Mouse (Mus musculus) midbrain, embryonic 11.5 days (tissue): ENCODE data around the gene Rab2b. TPM values are rescaled to one million over a fixed set of nuclear protein-coding genes. Genes with fewer than 3 reads are reported as not detected.

Source experiments
- ATAC-seq: fragments of 200-750 bp; cut with Nextera tagmentation; 2 replicates; pipeline ENCODE4 v1.8.0; 2017; ENCODE audit warnings: moderate TSS enrichment, moderate library complexity; ENCODE audit not compliant: low FRiP score
- DNase-seq: peaks from one replicate; pipeline ENCODE4 v3.0.0; 2015; ENCODE audit warnings: low spot score; ENCODE audit errors: missing footprints
- H3K27ac ChIP-seq: fragments of 300-500 bp; sonication (generic); 2 replicates; pipeline ENCODE4 v1.5.1; 2014; ENCODE audit warnings: low read depth, low read length
- H3K27me3 ChIP-seq: fragments of 300-500 bp; sonication (generic); 2 replicates; pipeline ENCODE4 v1.6.1; 2014; ENCODE audit warnings: mild to moderate bottlenecking, low read length, moderate library complexity, mixed read lengths; ENCODE audit not compliant: control insufficient read depth, insufficient read depth
- H3K36me3 ChIP-seq: fragments of 300-500 bp; sonication (generic); 2 replicates; pipeline ENCODE4 v1.6.1; 2014; ENCODE audit warnings: mild to moderate bottlenecking, low read length, moderate library complexity, mixed read lengths; ENCODE audit not compliant: control insufficient read depth, insufficient read depth
- H3K4me1 ChIP-seq: fragments of 300-500 bp; sonication (generic); 2 replicates; pipeline ENCODE4 v1.6.1; 2014; ENCODE audit warnings: low read length; ENCODE audit not compliant: control insufficient read depth, insufficient read depth
- H3K4me2 ChIP-seq: fragments of 300-500 bp; sonication (generic); 2 replicates; pipeline ENCODE4 v1.6.1; 2014; ENCODE audit warnings: mild to moderate bottlenecking, moderate library complexity
- H3K4me3 ChIP-seq: fragments of 300-500 bp; sonication (generic); 2 replicates; pipeline ENCODE4 v1.5.1; 2014; ENCODE audit warnings: low read depth, low read length
- H3K9ac ChIP-seq: fragments of 300-500 bp; sonication (generic); 2 replicates; pipeline ENCODE4 v1.6.1; 2014; ENCODE audit warnings: low read length
- H3K9me3 ChIP-seq: fragments of 300-500 bp; sonication (generic); 2 replicates; pipeline ENCODE4 v1.6.1; 2016; ENCODE audit warnings: low read length; ENCODE audit not compliant: control insufficient read depth
- WGBS: fragments of 180-500 bp; shearing (Covaris S2); extraction: QIAGEN DNeasy Blood & Tissue Kit; methylation state at CpG from one replicate; pipeline ENCODE4 v1.1.7; 2014; 5-methylcytosine and 5-hydroxymethylcytosine counted together
- polyA plus RNA-seq: library from polyadenylated mRNA; unstranded; fragments of >200 nt; fragmentation: Nextera tagmentation; extraction: Ambion mirVana; gene quantifications from 2 replicates; pipeline ENCODE4 v1.2.1, GENCODE M21; 2014

The Rab2b gene
- polyA plus RNA-seq, 1 experiment from 2014 or later, result 39.1 TPM

- no peak overlapping the region for H3K9ac ChIP-seq
- DNase-seq (peak; percentile 51), ATAC-seq (no peak)
- 82% methylated on average over 4 of the region's 4 CpGs for WGBS
- H3K27me3 ChIP-seq, result no peaks in the 10 kb centered on the region
- H3K27ac ChIP-seq, result no peak overlapping the region
- H3K4me1 ChIP-seq, result peaks cover 10% of the 10 kb centered on the region
- H3K9me3 ChIP-seq, result no peaks in the 10 kb centered on the region
- H3K4me2 ChIP-seq, result no peak overlapping the region
- no peak overlapping the region for H3K4me3 ChIP-seq
- H3K36me3 ChIP-seq, result no peaks in the 10 kb centered on the region
Observed at GRCm38 (mm10) chr14:52246129-52246528, 33.2 kb downstream of the Rab2b start.

GRCm38 (mm10) chr14:52244690-52245042, 34.7 kb downstream of the Rab2b start:
- DNase-seq, result no peak
- peak overlapping the region; percentile 70 for H3K9ac ChIP-seq
- H3K4me1 ChIP-seq, result peaks cover 10% of the 10 kb centered on the region
- peak overlapping the region; percentile 83 for H3K4me2 ChIP-seq
- WGBS, result 14% methylated on average over 7 of the region's 7 CpGs
- H3K36me3 ChIP-seq, result no peaks in the 10 kb centered on the region
- no peaks in the 10 kb centered on the region for H3K9me3 ChIP-seq
- ATAC-seq, result no peak; the same call in none of the 2 replicates
- peak overlapping the region; percentile 74 for H3K4me3 ChIP-seq
- H3K27me3 ChIP-seq, result no peaks in the 10 kb centered on the region
- no peak overlapping the region for H3K27ac ChIP-seq

GRCm38 (mm10) chr14:52244041-52244689, 35.2 kb downstream of the Rab2b start:
- ATAC-seq (peak; percentile 99), DNase-seq (peak; percentile 100)
- Histone ChIP-seq H3K27ac (no peak overlapping the region; the same call in 1 of the 2 replicates), H3K9me3 (no peaks in the 10 kb centered on the region), H3K4me1 (peaks cover 10% of the 10 kb centered on the region), H3K27me3 (no peaks in the 10 kb centered on the region), H3K4me2 (peak overlapping the region; percentile 83), H3K36me3 (no peaks in the 10 kb centered on the region), H3K4me3 (peak overlapping the region; percentile 74), H3K9ac (peak overlapping the region; percentile 79)
- WGBS, result under 1% methylated on average over 32 of the region's 32 CpGs

- H3K4me1 ChIP-seq, result no peaks in the 10 kb centered on the region
- 98% methylated on average over 1 of the region's 1 CpGs for WGBS
Observed at GRCm38 (mm10) chr14:52236216-52236615, 43.1 kb downstream of the Rab2b start.

GRCm38 (mm10) chr14:52235165-52235564, 44.2 kb downstream of the Rab2b start:
- H3K27ac ChIP-seq, result no peak overlapping the region
- H3K36me3 ChIP-seq, result peaks cover 32% of the 10 kb centered on the region
- no peak for DNase-seq
- no peak overlapping the region for H3K4me3 ChIP-seq
- no peak for ATAC-seq
- H3K4me2 ChIP-seq, result no peak overlapping the region
- WGBS, result 97% methylated on average over 7 of the region's 7 CpGs
- no peak overlapping the region for H3K9ac ChIP-seq
- H3K27me3 ChIP-seq, result no peaks in the 10 kb centered on the region
- H3K4me1 ChIP-seq, result no peaks in the 10 kb centered on the region
- H3K9me3 ChIP-seq, result no peaks in the 10 kb centered on the region

More at GRCm38 (mm10) chr14:52236216-52236615, 43.1 kb downstream of the Rab2b start:
- H3K27ac ChIP-seq, result no peak overlapping the region
- H3K4me3 ChIP-seq, result no peak overlapping the region
- DNase-seq (no peak), ATAC-seq (no peak)
- H3K27me3 ChIP-seq, result no peaks in the 10 kb centered on the region
- H3K4me2 ChIP-seq, result no peak overlapping the region
- peaks cover 27% of the 10 kb centered on the region for H3K36me3 ChIP-seq
- no peak overlapping the region for H3K9ac ChIP-seq
- no peaks in the 10 kb centered on the region for H3K9me3 ChIP-seq

GRCm38 (mm10) chr14:52232249-52232648, 47.1 kb downstream of the Rab2b start:
- no peaks in the 10 kb centered on the region for H3K4me1 ChIP-seq

GRCm38 (mm10) chr14:52225972-52226371, 53.4 kb downstream of the Rab2b start:
- Histone ChIP-seq H3K9me3 (no peaks in the 10 kb centered on the region), H3K4me3 (no peak overlapping the region), H3K27ac (no peak overlapping the region), H3K4me1 (no peaks in the 10 kb centered on the region), H3K27me3 (no peaks in the 10 kb centered on the region), H3K36me3 (peaks cover 37% of the 10 kb centered on the region), H3K4me2 (no peak overlapping the region), H3K9ac (no peak overlapping the region)
- ATAC-seq (no peak), DNase-seq (no peak)
- 90% methylated on average over 2 of the region's 2 CpGs for WGBS

More at GRCm38 (mm10) chr14:52232249-52232648, 47.1 kb downstream of the Rab2b start:
- Histone ChIP-seq H3K27me3 (no peaks in the 10 kb centered on the region), H3K9me3 (no peaks in the 10 kb centered on the region), H3K4me2 (no peak overlapping the region), H3K27ac (no peak overlapping the region), H3K4me3 (no peak overlapping the region), H3K9ac (no peak overlapping the region), H3K36me3 (peaks cover 36% of the 10 kb centered on the region)
- whole genome bisulfite sequencing, result 92% methylated on average over 6 of the region's 6 CpGs
- ATAC-seq (no peak), DNase-seq (no peak)

- H3K9ac ChIP-seq, result no peak overlapping the region
- H3K36me3 ChIP-seq, result peaks cover 31% of the 10 kb centered on the region
- DNase-seq (no peak), ATAC-seq (no peak)
- no peaks in the 10 kb centered on the region for H3K9me3 ChIP-seq
- H3K4me1 ChIP-seq, result no peaks in the 10 kb centered on the region
- H3K27ac ChIP-seq, result no peak overlapping the region
- H3K4me2 ChIP-seq, result no peak overlapping the region
- 93% methylated on average over 5 of the region's 5 CpGs for WGBS
- H3K4me3 ChIP-seq, result no peak overlapping the region
- no peaks in the 10 kb centered on the region for H3K27me3 ChIP-seq
Observed at GRCm38 (mm10) chr14:52217261-52217660, 62.1 kb downstream of the Rab2b start.
